Mouse (Mus musculus): ENCODE results near the gene Nabp1. TPM values are rescaled to one million over a fixed set of nuclear protein-coding genes. Genes with fewer than 3 reads are reported as not detected.

Gene Nabp1
- polyA plus RNA-seq, 1 experiment from 2014 or later, result 6.5 TPM

GRCm38 (mm10) chr1:51479027-51479329 is 753 bp upstream of the Nabp1 start:
- Histone ChIP-seq H3K9ac (peak overlapping the region; percentile 57; the same call in 1 of the 2 replicates), H3K27ac (no peak overlapping the region), H3K9me3 (no peaks in the 10 kb centered on the region), H3K36me3 (replicated peaks) (no peaks in the 10 kb centered on the region), H3K4me3 (replicated peaks) (peak overlapping the region; percentile 59), H3K4me1 (peaks cover 6% of the 10 kb centered on the region), H3K4me2 (peak overlapping the region; percentile 97), H3K27me3 (peaks cover 5% of the 10 kb centered on the region; the same call in 1 of the 2 replicates)
- WGBS, result 70% methylated on average over 1 of the region's 1 CpGs
- ATAC-seq (ENCODE audit: low FRiP score), result no peak

GRCm38 (mm10) chr1:51477656-51478081 is 556 bp downstream of the Nabp1 start:
- Histone ChIP-seq H3K36me3 (replicated peaks) (no peaks in the 10 kb centered on the region), H3K27me3 (peaks cover 5% of the 10 kb centered on the region; the same call in 1 of the 2 replicates), H3K4me2 (peak overlapping the region; percentile 97), H3K9me3 (no peaks in the 10 kb centered on the region), H3K27ac (no peak overlapping the region; the same call in 1 of the 2 replicates), H3K9ac (peak overlapping the region; percentile 70), H3K4me3 (replicated peaks) (peak overlapping the region; percentile 59), H3K4me1 (peaks cover 6% of the 10 kb centered on the region)
- ATAC-seq (ENCODE audit: low FRiP score), result peak; percentile 55
- under 1% methylated on average over 25 of the region's 25 CpGs for WGBS

- H3K4me2 ChIP-seq, result no peak overlapping the region
- no peak overlapping the region for H3K27ac ChIP-seq
- ATAC-seq (ENCODE audit: low FRiP score), result no peak
- peaks cover 6% of the 10 kb centered on the region for H3K4me1 ChIP-seq
- 72% methylated on average over 1 of the region's 1 CpGs for WGBS
- H3K4me3 ChIP-seq (replicated peaks), result no peak overlapping the region
- H3K9me3 ChIP-seq, result no peaks in the 10 kb centered on the region
- peaks cover 5% of the 10 kb centered on the region; the same call in 1 of the 2 replicates for H3K27me3 ChIP-seq
- H3K9ac ChIP-seq, result no peak overlapping the region
- H3K36me3 ChIP-seq (replicated peaks), result no peaks in the 10 kb centered on the region
Observed at GRCm38 (mm10) chr1:51476405-51476804, 1.8 kb downstream of the Nabp1 start.

GRCm38 (mm10) chr1:51468077-51468476 is 10.1 kb downstream of the Nabp1 start:
- Histone ChIP-seq H3K27ac (no peak overlapping the region), H3K27me3 (no peaks in the 10 kb centered on the region), H3K4me1 (no peaks in the 10 kb centered on the region), H3K9ac (no peak overlapping the region), H3K4me3 (replicated peaks) (no peak overlapping the region), H3K9me3 (no peaks in the 10 kb centered on the region), H3K36me3 (replicated peaks) (no peaks in the 10 kb centered on the region), H3K4me2 (no peak overlapping the region)
- 57% methylated on average over 2 of the region's 2 CpGs for WGBS
- no peak for ATAC-seq (ENCODE audit: low FRiP score)

- 92% methylated on average over 5 of the region's 5 CpGs for WGBS
- H3K4me2 ChIP-seq, result no peak overlapping the region
- H3K4me1 ChIP-seq, result no peaks in the 10 kb centered on the region
- H3K9me3 ChIP-seq, result no peaks in the 10 kb centered on the region
- H3K4me3 ChIP-seq (replicated peaks), result no peak overlapping the region
- no peak for ATAC-seq (ENCODE audit: low FRiP score)
- H3K36me3 ChIP-seq (replicated peaks), result no peaks in the 10 kb centered on the region
- no peaks in the 10 kb centered on the region for H3K27me3 ChIP-seq
- H3K9ac ChIP-seq, result no peak overlapping the region
- no peak overlapping the region for H3K27ac ChIP-seq
Observed at GRCm38 (mm10) chr1:51467181-51467580, 11.0 kb downstream of the Nabp1 start.

GRCm38 (mm10) chr1:51466385-51466784 is 11.8 kb downstream of the Nabp1 start:
- H3K36me3 ChIP-seq (replicated peaks), result no peaks in the 10 kb centered on the region
- 46% methylated on average over 1 of the region's 1 CpGs for WGBS
- no peak overlapping the region for H3K4me2 ChIP-seq
- no peak overlapping the region for H3K4me3 ChIP-seq (replicated peaks)
- no peaks in the 10 kb centered on the region for H3K9me3 ChIP-seq
- no peak overlapping the region for H3K27ac ChIP-seq
- H3K9ac ChIP-seq, result no peak overlapping the region
- no peaks in the 10 kb centered on the region for H3K27me3 ChIP-seq
- no peak for ATAC-seq (ENCODE audit: low FRiP score)
- H3K4me1 ChIP-seq, result no peaks in the 10 kb centered on the region

- Histone ChIP-seq H3K9me3 (no peaks in the 10 kb centered on the region), H3K36me3 (replicated peaks) (no peaks in the 10 kb centered on the region), H3K27ac (no peak overlapping the region), H3K4me2 (no peak overlapping the region), H3K27me3 (no peaks in the 10 kb centered on the region), H3K9ac (no peak overlapping the region), H3K4me3 (replicated peaks) (no peak overlapping the region), H3K4me1 (no peaks in the 10 kb centered on the region)
- whole genome bisulfite sequencing, result 33% methylated on average over 2 of the region's 2 CpGs
- no peak for ATAC-seq (ENCODE audit: low FRiP score)
Observed at GRCm38 (mm10) chr1:51465285-51465684, 12.9 kb downstream of the Nabp1 start.

- Histone ChIP-seq H3K9ac (no peak overlapping the region), H3K4me3 (replicated peaks) (no peak overlapping the region), H3K4me2 (no peak overlapping the region), H3K27ac (no peak overlapping the region), H3K9me3 (no peaks in the 10 kb centered on the region), H3K27me3 (no peaks in the 10 kb centered on the region), H3K36me3 (replicated peaks) (no peaks in the 10 kb centered on the region), H3K4me1 (no peaks in the 10 kb centered on the region)
- WGBS, result 88% methylated on average over 5 of the region's 5 CpGs
- ATAC-seq (ENCODE audit: low FRiP score), result no peak
Observed at GRCm38 (mm10) chr1:51463038-51463437, 15.2 kb downstream of the Nabp1 start.

- no peaks in the 10 kb centered on the region for H3K27me3 ChIP-seq
- H3K9me3 ChIP-seq, result no peaks in the 10 kb centered on the region
- no peak for ATAC-seq (ENCODE audit: low FRiP score)
- no peak overlapping the region for H3K4me3 ChIP-seq (replicated peaks)
- H3K4me2 ChIP-seq, result no peak overlapping the region
- WGBS, result 66% methylated on average over 10 of the region's 10 CpGs
- no peaks in the 10 kb centered on the region for H3K4me1 ChIP-seq
- no peak overlapping the region for H3K27ac ChIP-seq
- no peaks in the 10 kb centered on the region for H3K36me3 ChIP-seq (replicated peaks)
- no peak overlapping the region for H3K9ac ChIP-seq
Observed at GRCm38 (mm10) chr1:51458731-51459450, 19.3 kb downstream of the Nabp1 start.

- H3K27me3 ChIP-seq, result no peaks in the 10 kb centered on the region
- no peaks in the 10 kb centered on the region for H3K36me3 ChIP-seq (replicated peaks)
- no peaks in the 10 kb centered on the region for H3K9me3 ChIP-seq
- H3K4me1 ChIP-seq, result no peaks in the 10 kb centered on the region
- WGBS, result 91% methylated on average over 6 of the region's 6 CpGs
- H3K4me3 ChIP-seq (replicated peaks), result no peak overlapping the region
- H3K27ac ChIP-seq, result no peak overlapping the region
- no peak for ATAC-seq (ENCODE audit: low FRiP score)
- H3K9ac ChIP-seq, result no peak overlapping the region
- no peak overlapping the region for H3K4me2 ChIP-seq
Observed at GRCm38 (mm10) chr1:51458089-51458488, 20.1 kb downstream of the Nabp1 start.

- 84% methylated on average over 3 of the region's 3 CpGs for WGBS
Observed at GRCm38 (mm10) chr1:51457249-51457648, 21.0 kb downstream of the Nabp1 start.

GRCm38 (mm10) chr1:51448789-51449188 is 29.4 kb downstream of the Nabp1 start:
- H3K36me3 ChIP-seq (replicated peaks), result no peaks in the 10 kb centered on the region
- H3K9ac ChIP-seq, result no peak overlapping the region
- peaks cover 11% of the 10 kb centered on the region; the same call in 1 of the 2 replicates for H3K27me3 ChIP-seq
- WGBS, result 58% methylated on average over 2 of the region's 2 CpGs
- H3K9me3 ChIP-seq, result no peaks in the 10 kb centered on the region
- H3K4me3 ChIP-seq (replicated peaks), result no peak overlapping the region
- no peak overlapping the region for H3K4me2 ChIP-seq
- no peak overlapping the region for H3K27ac ChIP-seq
- peaks cover 3% of the 10 kb centered on the region; the same call in 1 of the 2 replicates for H3K4me1 ChIP-seq
- ATAC-seq (ENCODE audit: low FRiP score), result no peak

More at GRCm38 (mm10) chr1:51457249-51457648, 21.0 kb downstream of the Nabp1 start:
- ATAC-seq (ENCODE audit: low FRiP score), result no peak
- Histone ChIP-seq H3K4me1 (no peaks in the 10 kb centered on the region), H3K4me2 (no peak overlapping the region), H3K27ac (no peak overlapping the region), H3K9me3 (no peaks in the 10 kb centered on the region), H3K36me3 (replicated peaks) (no peaks in the 10 kb centered on the region), H3K27me3 (no peaks in the 10 kb centered on the region), H3K9ac (no peak overlapping the region), H3K4me3 (replicated peaks) (no peak overlapping the region)

GRCm38 (mm10) chr1:51445854-51446460 is 32.3 kb downstream of the Nabp1 start:
- H3K9me3 ChIP-seq, result no peaks in the 10 kb centered on the region
- no peak overlapping the region for H3K4me3 ChIP-seq (replicated peaks)
- WGBS, result 24% methylated on average over 9 of the region's 9 CpGs
- no peak overlapping the region for H3K27ac ChIP-seq
- no peak overlapping the region for H3K9ac ChIP-seq
- H3K27me3 ChIP-seq, result peaks cover 11% of the 10 kb centered on the region; the same call in 1 of the 2 replicates
- H3K4me2 ChIP-seq, result no peak overlapping the region
- peaks cover 3% of the 10 kb centered on the region; the same call in 1 of the 2 replicates for H3K4me1 ChIP-seq
- peak; percentile 39; the same call in 1 of the 2 replicates for ATAC-seq (ENCODE audit: low FRiP score)
- H3K36me3 ChIP-seq (replicated peaks), result no peaks in the 10 kb centered on the region
